Mouse (Mus musculus) small intestine, adult 2 months (tissue): ENCODE results near the gene Actr2. TPM values are rescaled to one million over a fixed set of nuclear protein-coding genes. Genes with fewer than 3 reads are reported as not detected.
"Not testable (repeated sequence)": the region's sequence is repeated elsewhere in the genome, so short reads cannot be mapped to it uniquely, and the experiment has no call there.

ENCODE experiments used
- H3K27ac ChIP-seq: fragments of 200-500 bp; 2 replicates; pipeline ENCODE4 v1.5.1; 2012; ENCODE audit warnings: low read depth, low read length, control low read depth, inconsistent platforms; ENCODE audit not compliant: insufficient read depth
- H3K27me3 ChIP-seq: fragments of 200-500 bp; 2 replicates; pipeline ENCODE4 v1.6.1; 2012; ENCODE audit warnings: mild to moderate bottlenecking, moderate library complexity, low read length, inconsistent platforms; ENCODE audit not compliant: control insufficient read depth, insufficient read depth
- H3K36me3 ChIP-seq: fragments of 200-500 bp; 2 replicates; pipeline ENCODE4 v1.6.1; 2012; ENCODE audit warnings: mild to moderate bottlenecking, low read length, control low read depth, inconsistent platforms; ENCODE audit not compliant: control insufficient read depth, insufficient read depth
- H3K4me1 ChIP-seq: fragments of 200-500 bp; 2 replicates; pipeline ENCODE4 v1.6.1; 2012; ENCODE audit warnings: low read length, inconsistent platforms, mixed read lengths; ENCODE audit not compliant: control insufficient read depth, insufficient read depth, insufficient read length
- H3K4me3 ChIP-seq: fragments of 200-500 bp; 2 replicates; pipeline ENCODE4 v1.5.1; 2012; ENCODE audit warnings: low read depth, mild to moderate bottlenecking, control low read depth, inconsistent platforms, low read length, moderate library complexity
- CTCF ChIP-seq: fragments of 200-500 bp; IDR thresholded peaks from 2 replicates; pipeline ENCODE4 v1.5.1; 2012; ENCODE audit warnings: low read depth, mild to moderate bottlenecking, control low read depth, inconsistent platforms, low read length, moderate library complexity, mixed read lengths; ENCODE audit not compliant: insufficient replicate concordance, insufficient read length; ENCODE audit errors: extremely low read depth
- POLR2A ChIP-seq: fragments of 200-500 bp; IDR thresholded peaks from 2 replicates; pipeline ENCODE4 v1.6.1; 2012; ENCODE audit warnings: low read depth, mild to moderate bottlenecking, control low read depth, inconsistent platforms, low read length, moderate library complexity
- WGBS: fragments of 180-500 bp; shearing (Covaris S2); methylation state at CpG from one replicate; pipeline ENCODE4 v1.1.7; 2018; 5-methylcytosine and 5-hydroxymethylcytosine counted together
- polyA plus RNA-seq: library from polyadenylated mRNA; depleted of rRNA; stranded (reverse); fragments of >200 nt; gene quantifications from 2 replicates; pipeline ENCODE4 v1.2.3, GENCODE M21; 2012

Gene Actr2
- polyA plus RNA-seq, 1 experiment = 10.7 TPM

- TF ChIP-seq POLR2A = no peak
- no peak for TF ChIP-seq CTCF
- H3K27ac ChIP-seq = peak overlapping the region; percentile 79; the same call in 1 of the 2 replicates
- H3K4me1 ChIP-seq = peaks cover 5% of the 10 kb centered on the region; the same call in 1 of the 2 replicates
- 64% methylated on average over 9 of the region's 9 CpGs for WGBS
- H3K27me3 ChIP-seq = no peaks in the 10 kb centered on the region
- H3K4me3 ChIP-seq = no peak overlapping the region
- H3K36me3 ChIP-seq = no peaks in the 10 kb centered on the region
These were observed 32.0 kb upstream of the Actr2 start for GRCm38 (mm10) chr11:20144536-20145263.

DNA sequence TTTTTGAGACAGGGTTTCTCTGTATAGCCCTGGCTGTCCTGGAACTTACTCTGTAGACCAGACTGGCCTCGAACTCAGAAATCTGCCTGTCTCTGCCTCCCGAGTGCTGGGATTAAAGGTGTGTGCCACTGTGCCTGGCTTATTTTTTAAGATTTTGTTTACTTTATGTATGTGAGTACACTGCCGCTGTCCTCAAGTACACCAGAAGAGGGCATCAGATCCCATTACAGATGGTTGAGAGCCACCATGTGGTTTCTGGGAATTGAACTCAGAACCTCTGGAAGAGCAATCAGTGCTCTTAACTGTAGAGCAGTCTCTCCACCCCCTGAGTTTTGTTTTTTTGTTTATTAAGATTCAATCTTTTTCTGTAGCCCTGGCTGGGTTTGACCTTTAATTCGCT lies 31.0 kb upstream of the Actr2 start:
- not testable (repeated sequence) for H3K4me3 ChIP-seq, H3K27ac ChIP-seq, H3K4me1 ChIP-seq, H3K36me3 ChIP-seq, H3K27me3 ChIP-seq
- WGBS = 88% methylated on average over 4 of the region's 4 CpGs

GRCm38 (mm10) chr11:20142516-20142915 lies 29.8 kb upstream of the Actr2 start:
- Histone ChIP-seq H3K4me1 (peaks cover 5% of the 10 kb centered on the region; the same call in 1 of the 2 replicates), H3K27me3 (no peaks in the 10 kb centered on the region), H3K27ac (no peak overlapping the region), H3K4me3 (no peak overlapping the region), H3K36me3 (no peaks in the 10 kb centered on the region)
- TF ChIP-seq CTCF (no peak), POLR2A (no peak)
- WGBS = 88% methylated on average over 5 of the region's 5 CpGs

GRCm38 (mm10) chr11:20140286-20140685 lies 27.6 kb upstream of the Actr2 start:
- H3K36me3 ChIP-seq = no peaks in the 10 kb centered on the region
- peaks cover 3% of the 10 kb centered on the region; the same call in 1 of the 2 replicates for H3K4me1 ChIP-seq
- H3K4me3 ChIP-seq = no peak overlapping the region
- WGBS = 89% methylated on average over 5 of the region's 5 CpGs
- no peak overlapping the region for H3K27ac ChIP-seq
- no peaks in the 10 kb centered on the region for H3K27me3 ChIP-seq
- no peak for TF ChIP-seq POLR2A
- no peak for TF ChIP-seq CTCF

- 95% methylated on average over 2 of the region's 2 CpGs for WGBS
- Histone ChIP-seq H3K4me3 (no peak overlapping the region), H3K27ac (no peak overlapping the region), H3K36me3 (no peaks in the 10 kb centered on the region), H3K27me3 (no peaks in the 10 kb centered on the region), H3K4me1 (peaks cover 3% of the 10 kb centered on the region; the same call in 1 of the 2 replicates)
- TF ChIP-seq POLR2A (no peak), CTCF (no peak)
These were observed 27.0 kb upstream of the Actr2 start for GRCm38 (mm10) chr11:20139711-20140110.

DNA sequence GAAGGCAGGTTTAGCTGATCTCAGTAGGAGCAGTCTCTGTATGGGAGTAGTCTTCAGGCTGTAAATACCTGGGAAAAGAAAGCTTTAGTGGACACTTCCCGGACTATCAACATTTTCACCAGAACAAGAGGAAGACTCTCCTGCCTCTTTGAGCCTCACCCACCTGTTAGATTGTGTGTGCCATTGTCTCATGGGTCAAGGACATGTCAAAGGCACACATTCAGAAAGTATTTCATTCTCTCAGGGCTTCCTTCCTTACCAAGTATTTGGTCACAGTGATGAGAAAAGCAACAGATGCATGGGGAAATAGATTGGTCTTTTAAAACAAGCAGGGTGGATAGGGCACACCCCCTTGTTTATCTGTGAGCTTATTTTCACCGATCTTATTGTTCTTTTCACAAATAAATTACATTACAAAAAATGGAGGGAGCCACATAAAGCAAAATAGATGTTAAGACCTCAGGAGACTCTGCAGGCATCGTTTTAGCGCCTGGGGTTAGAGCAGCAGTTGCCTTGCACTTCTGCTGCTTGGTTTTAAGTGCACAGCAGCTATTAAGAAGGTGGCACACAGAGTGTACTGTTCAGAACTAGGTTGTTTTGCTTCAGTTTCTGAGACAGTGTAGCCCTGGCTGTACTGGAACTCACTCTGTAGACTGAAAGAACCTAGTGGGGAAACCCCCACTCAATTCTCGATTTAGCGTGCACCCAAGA lies 25.9 kb upstream of the Actr2 start:
- H3K27ac ChIP-seq = no peak overlapping the region
- H3K4me3 ChIP-seq = no peak overlapping the region
- WGBS = 91% methylated on average over 6 of the region's 6 CpGs
- TF ChIP-seq CTCF = no peak
- no peak for TF ChIP-seq POLR2A
- H3K36me3 ChIP-seq = no peaks in the 10 kb centered on the region
- H3K4me1 ChIP-seq = no peaks in the 10 kb centered on the region
- H3K27me3 ChIP-seq = no peaks in the 10 kb centered on the region

GRCm38 (mm10) chr11:20137872-20138271 lies 25.2 kb upstream of the Actr2 start:
- TF ChIP-seq POLR2A (no peak), CTCF (no peak)
- H3K36me3 ChIP-seq = no peaks in the 10 kb centered on the region
- H3K27ac ChIP-seq = no peak overlapping the region
- 79% methylated on average over 2 of the region's 2 CpGs for WGBS
- no peaks in the 10 kb centered on the region for H3K4me1 ChIP-seq
- no peaks in the 10 kb centered on the region for H3K27me3 ChIP-seq
- no peak overlapping the region for H3K4me3 ChIP-seq
